Mouse (Mus musculus) E14TG2a.4 (cell line): Measurements from ENCODE around the gene Rnf212b.

Experiments
- CTCF ChIP-seq: conservative IDR thresholded peaks from 2 replicates; pipeline ENCODE4 v1.5.1; 2014; ENCODE audit warnings: low read length
- NANOG ChIP-seq: IDR thresholded peaks from 2 replicates; pipeline ENCODE4 v1.6.1; 2014; ENCODE audit warnings: borderline replicate concordance, low read length, mixed read lengths
- POU5F1 ChIP-seq: IDR thresholded peaks from 2 replicates; pipeline ENCODE4 v1.6.1; 2014; ENCODE audit warnings: low read length, borderline replicate concordance

GRCm38 (mm10) chr14:54894296-54895151 is 80.6 kb downstream of the Rnf212b start:
- TF ChIP-seq CTCF = no peak
- no peak for TF ChIP-seq POU5F1
- no peak for TF ChIP-seq NANOG
